ENCODE assay signal across 8 mouse cellular contexts in genomic region chr7:45872624-45873023, GRCm38 (mm10). TPM values are rescaled to one million over a fixed set of nuclear protein-coding genes. Genes with fewer than 3 reads are reported as not detected.
DNase-seq lines count a peak whose midpoint lies in the region; ATAC-seq lines count a peak whose summit lies in the region.

Gene Kdelr1 (plus strand): TSS chr7:45872772.

- intact Hi-C loops in gastrocnemius, postnatal 14 days (cut with DNase I; ENCODE audit: low total_unique reads), result loop anchor here (5.0 kb wide), 1 partner anchor 60 kb away; no protein-coding TSS in a partner anchor
- intact Hi-C loops in left cerebral cortex, postnatal 10 days (cut with DNase I), result loop anchor here (2.0 to 5.0 kb wide), 2 partner anchors 62 to 135 kb away; no protein-coding TSS in a partner anchor

- DNase-seq in adipocyte (ENCODE audit: low spot score), result peak; percentile 83
- peak; percentile 91 for DNase-seq in embryo, embryonic 10 days (ENCODE audit: low spot score)
- peak; percentile 88 for DNase-seq in gastrocnemius, postnatal 14 days
- DNase-seq in left cerebral cortex, postnatal 10 days (ENCODE audit: extremely low spot score in 1 of 2, low spot score in 2 of 2), result peak; percentile 85 to 92
- peak; percentile 88 for DNase-seq in right cerebral cortex, postnatal 25 days
- peak; percentile 83 to 92 for DNase-seq in urinary bladder, postnatal 4 days (ENCODE audit: low spot score in 2 of 2)

- peak; percentile 90 for ATAC-seq in inflammation-experienced regulatory T-cells, adult 6 months
- peak; percentile 73 for ATAC-seq in megakaryocyte-erythroid progenitor cell, adult 5-6 weeks (replicated peaks; ENCODE audit: low FRiP score, low TSS enrichment, poor library complexity, severe bottlenecking)

RNA-seq across cellular contexts. Expression of gene Kdelr1, which starts in this region (rescaled TPM):
- total RNA-seq in gastrocnemius, postnatal 14 days (2021), result 10 to 100 TPM; 64.2 to 68.5 TPM
- 10 to 100 TPM; 18.9 to 39.3 (median 36.9) TPM for polyA plus RNA-seq in inflammation-experienced regulatory T-cells, adult 6 months (2017; shearing (Covaris generic))
- total RNA-seq in left cerebral cortex, postnatal 10 days (2021), result 100 to 1,000 TPM; 101 to 103 TPM
- 76.7 and 91.3 TPM in 2 replicates for total RNA-seq in megakaryocyte-erythroid progenitor cell, adult 5-6 weeks (2014; fragmentation: Nextera tagmentation)
- total RNA-seq in megakaryocyte-erythroid progenitor cell, adult 5-6 weeks (2017), result 44.4 and 50.2 TPM in 2 replicates

Comparison
In these comparisons a context has a peak if more than half of its experiments do, and no peak if none do; other contexts are left out.
1. Peak in every context shown above with its lines: DNase-seq and ATAC-seq.